Mouse (Mus musculus): ENCODE measurements at regions not wholly inside any gene's neighbourhood (a gene's known extent, or its start where the extent isn't known, plus 50 kb on each side); places are given as distances from the start of the nearest gene placed in this dataset.

- no peak for TF ChIP-seq CTCF (IDR thresholded peaks at IDR 0.05; ENCODE audit: borderline replicate concordance, insufficient read depth, low read depth, low read length)
- no peak for TF ChIP-seq POLR2A (IDR thresholded peaks at IDR 0.05; ENCODE audit: borderline replicate concordance, insufficient read depth, low read length)
These were observed 516.7 kb upstream of the Hs6st1 start for GRCm38 (mm10) chr1:35551503-35551902.
